Mouse (Mus musculus) urinary bladder, adult 18-20 months (tissue): Measurements from ENCODE around the gene Snrnp35.

Experiments used
- DNase-seq, 2 experiments: peaks; one replicate each; pipeline ENCODE4 v3.0.0; 2022; ENCODE audit warnings: low spot score in 2 of 2, mixed read lengths in 2 of 2

Snrnp35 gene

DNA sequence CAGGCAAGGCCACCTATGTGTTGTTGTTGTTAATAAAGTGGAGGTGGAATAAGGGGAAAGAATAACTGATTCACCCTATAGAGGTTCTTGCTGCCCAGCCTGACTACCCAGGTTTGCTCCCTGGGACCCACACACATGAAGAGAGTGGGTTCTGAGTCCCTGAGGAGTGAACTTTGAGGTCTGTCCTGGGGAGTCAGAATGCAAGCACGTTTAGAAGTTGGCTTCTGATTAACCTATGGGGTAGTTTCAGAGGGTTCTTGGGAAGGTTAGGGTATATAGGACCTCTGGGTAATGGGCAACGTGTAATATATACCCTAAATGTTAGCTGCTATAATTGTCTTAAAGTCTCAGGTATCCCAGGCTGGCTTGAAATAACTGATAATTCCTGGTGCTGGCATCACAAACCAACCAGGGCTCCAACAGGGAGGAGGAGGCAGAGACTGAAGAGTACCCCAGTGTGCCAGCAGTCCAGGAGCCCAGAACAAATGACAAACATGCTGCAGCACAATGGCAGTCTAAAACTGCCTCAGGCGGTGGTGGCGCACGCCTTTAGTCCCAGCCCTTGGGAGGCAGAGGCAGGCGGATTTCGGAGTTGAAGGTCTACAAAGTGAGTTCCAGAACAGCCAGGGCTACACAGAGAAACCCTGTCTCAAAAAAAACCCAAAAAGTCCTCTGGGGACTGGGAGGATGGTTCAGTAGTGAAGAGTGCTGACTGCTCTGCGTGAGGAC lies 20.5 kb upstream of the Snrnp35 start:
- no peak for DNase-seq

GRCm38 (mm10) chr5:124463462-124463861 lies 19.5 kb upstream of the Snrnp35 start:
- no peak for DNase-seq

DNA sequence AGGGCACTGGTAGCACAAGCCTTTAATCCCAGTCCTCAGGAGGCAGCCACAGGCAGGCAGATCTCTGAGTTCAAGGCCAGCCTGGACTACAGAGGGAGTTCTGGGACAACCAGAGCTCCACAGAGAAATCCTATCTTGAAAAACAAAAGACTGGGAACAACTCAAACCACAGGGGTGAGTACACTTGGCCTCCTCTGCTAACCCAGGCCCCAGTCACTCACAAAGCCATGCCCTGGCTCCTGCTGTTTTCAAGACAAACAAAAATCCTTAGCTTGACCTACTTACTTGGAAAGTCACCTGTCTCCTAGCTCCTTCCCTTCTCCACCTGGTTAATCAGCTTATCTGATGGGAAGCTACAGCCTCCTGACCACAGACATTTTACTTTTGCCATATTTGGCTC lies 18.0 kb upstream of the Snrnp35 start:
- no peak for DNase-seq

- DNase-seq, result no peak
These were observed 15.2 kb upstream of the Snrnp35 start for GRCm38 (mm10) chr5:124467766-124468165.

DNA sequence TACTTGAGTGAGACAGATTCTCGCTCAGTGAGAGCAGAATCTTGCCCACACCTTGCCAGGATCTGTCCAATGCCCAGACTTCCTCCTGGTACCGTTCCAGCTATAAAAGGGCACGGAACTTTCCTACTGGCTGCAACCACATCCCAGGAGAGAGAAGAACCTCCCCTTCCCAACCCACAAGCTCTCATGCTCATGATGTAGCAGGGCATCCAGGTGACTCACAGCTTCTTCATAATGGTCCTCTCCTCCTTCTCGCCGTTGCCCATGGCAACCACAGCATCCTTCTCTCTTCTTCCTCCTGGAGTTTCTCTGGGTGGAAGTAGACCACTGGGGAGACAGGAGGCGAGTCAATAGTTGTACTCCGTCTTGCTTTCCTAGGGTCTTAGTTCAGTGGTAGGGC lies 14.6 kb upstream of the Snrnp35 start:
- no peak for DNase-seq

DNA sequence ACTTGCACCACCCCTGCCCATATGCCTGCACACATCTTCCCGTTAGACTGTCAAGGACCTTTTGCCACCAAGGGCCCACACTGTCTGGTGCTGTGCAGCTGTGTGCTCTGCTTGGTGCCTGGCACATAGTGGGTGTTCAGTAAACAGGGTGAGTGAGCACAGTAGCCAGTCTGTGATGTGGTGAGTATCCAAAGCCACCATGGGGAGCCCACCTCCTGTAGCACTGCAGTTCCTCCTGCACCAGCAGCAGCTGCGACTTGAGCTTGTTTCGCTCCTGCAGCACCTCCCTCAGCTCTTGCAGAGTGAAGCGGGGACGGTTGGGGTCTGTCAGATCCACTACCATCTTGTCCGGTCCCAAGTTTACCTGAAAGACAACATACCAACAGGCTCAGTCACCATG lies 13.4 kb upstream of the Snrnp35 start:
- DNase-seq, result no peak

DNA sequence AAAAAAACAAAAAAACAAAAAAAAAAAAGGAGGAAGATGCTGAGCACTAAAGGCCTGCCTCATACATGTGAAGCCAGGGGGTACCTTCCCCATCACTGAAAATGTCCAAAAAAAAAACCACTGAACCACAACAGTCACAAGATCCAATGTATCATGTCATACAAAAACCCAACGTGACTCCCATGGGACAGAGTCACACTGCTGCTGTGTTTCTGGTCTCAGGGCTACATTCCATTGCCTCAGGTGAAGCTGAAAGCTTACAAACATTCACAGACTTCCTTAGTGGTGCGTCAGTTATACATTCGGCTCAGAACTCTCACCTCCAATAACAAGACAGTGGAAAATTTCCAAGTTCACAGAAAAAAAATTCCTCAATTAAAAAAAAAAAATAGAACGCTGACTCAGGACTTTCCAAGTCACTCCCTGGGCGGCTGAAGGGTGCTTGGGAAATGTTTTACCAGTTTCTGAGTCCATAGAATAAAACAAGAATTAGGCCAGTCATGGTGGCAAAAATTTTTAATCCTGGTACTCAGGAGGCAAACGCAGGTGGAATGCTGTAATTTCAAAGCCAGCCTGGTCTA lies 12.3 kb upstream of the Snrnp35 start:
- DNase-seq, result no peak

DNA sequence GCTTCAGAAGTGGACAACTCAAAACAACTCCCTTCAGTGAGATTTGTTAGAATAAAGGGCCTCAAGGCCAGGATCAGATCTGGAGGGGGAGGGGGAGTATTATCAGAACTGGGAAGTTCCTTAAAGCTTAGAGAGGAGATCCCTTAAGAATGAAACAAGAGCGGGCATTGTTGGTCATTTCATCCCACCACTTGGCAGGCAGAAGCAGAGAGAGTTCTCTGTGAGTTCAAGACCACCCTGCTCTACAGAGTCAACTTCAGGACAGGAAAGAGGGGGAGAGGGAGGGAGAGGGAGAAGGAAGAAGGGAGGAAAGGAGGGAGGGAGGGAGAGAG lies 4.1 kb upstream of the Snrnp35 start:
- no peak for DNase-seq

DNA sequence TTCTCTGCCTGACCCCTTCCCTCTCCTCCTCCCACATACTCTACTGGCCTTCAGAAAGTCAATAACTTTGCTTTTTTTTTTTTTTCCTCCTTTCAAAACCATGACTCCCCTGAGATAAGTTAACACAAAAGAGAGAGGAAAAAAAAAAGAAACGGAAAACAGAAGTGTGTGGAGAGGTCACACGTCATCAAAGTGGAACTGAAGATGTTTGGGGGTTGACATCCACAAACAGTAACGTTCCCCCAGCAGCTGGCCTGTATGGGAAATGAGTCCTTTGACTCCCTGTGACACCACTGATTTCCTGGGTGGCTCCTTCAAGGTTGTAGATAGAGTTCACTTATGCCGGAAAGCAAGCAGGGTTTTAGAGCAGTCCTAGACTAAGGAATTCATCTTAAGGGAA lies 2.8 kb upstream of the Snrnp35 start:
- no peak for DNase-seq

DNA sequence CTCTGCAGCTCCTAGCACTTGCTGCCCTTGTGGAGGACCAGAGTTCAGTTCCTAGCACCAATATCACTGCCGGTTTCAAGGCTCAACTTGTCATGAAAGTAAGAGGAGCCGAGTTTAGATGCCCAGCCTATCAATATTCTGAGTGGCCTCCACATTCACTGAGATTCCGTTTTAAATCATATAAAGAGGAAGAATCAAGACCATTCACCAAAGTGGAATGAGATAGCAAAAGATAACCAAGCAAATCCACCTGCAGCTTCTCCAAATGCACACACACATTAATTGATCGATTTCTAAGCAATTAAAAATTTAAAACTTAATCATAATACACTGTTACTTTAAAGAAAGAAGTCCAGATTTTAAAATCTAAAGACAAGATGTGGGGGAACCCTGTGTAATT lies 1.2 kb upstream of the Snrnp35 start:
- no peak for DNase-seq

- DNase-seq, result peak in 1 of 2 experiments; percentile 46
These were observed 433 bp upstream of the Snrnp35 start for GRCm38 (mm10) chr5:124482436-124482965.

- DNase-seq, result no peak
These were observed 892 bp downstream of the Snrnp35 start for GRCm38 (mm10) chr5:124483655-124484396.

GRCm38 (mm10) chr5:124485654-124486053 lies 2.7 kb downstream of the Snrnp35 start:
- no peak for DNase-seq

GRCm38 (mm10) chr5:124488885-124489284 lies 6.0 kb downstream of the Snrnp35 start:
- no peak for DNase-seq

DNA sequence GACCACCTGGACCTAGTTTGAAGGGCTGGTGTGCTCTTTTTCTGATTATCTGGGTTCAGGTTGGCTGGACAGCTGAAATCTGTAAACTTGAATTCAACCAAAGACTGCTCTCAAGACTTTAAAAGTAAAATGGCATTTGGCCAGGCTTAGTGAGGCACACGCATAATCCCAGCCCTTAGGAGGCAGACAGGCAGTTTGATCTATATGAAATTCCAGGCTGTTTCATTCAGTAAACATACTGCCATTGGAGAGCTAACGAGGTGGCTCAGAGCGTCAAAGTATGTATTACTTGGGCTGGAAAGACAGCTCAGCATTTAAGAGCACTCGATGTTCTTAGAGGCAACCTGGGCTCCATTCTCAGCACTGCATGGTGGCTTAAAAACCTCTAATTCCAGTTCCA lies 8.8 kb downstream of the Snrnp35 start:
- DNase-seq, result no peak

- no peak for DNase-seq
These were observed 9.7 kb downstream of the Snrnp35 start for GRCm38 (mm10) chr5:124492618-124493017.

GRCm38 (mm10) chr5:124493455-124493854 lies 10.5 kb downstream of the Snrnp35 start:
- no peak for DNase-seq

DNA sequence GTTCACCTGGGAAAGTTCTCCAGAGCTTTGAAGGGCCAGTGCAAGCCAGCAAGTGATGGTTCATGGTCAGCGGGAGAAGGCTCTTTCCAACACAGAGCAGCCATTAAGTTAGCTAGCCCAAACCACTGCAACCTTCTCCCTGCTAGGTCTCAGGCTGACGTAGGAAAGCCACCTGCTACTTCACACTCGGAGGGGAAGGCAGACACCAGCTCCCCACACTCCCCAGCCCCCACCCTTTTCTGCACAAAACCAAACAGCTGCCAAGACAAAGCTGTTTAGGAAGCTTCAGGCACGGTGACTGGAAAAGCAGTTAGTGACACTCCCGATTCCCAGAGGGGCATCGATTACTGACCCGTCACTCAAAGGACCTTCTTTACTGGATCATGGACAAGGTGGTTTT lies 12.6 kb downstream of the Snrnp35 start:
- no peak for DNase-seq

- no peak for DNase-seq
These were observed 13.9 kb downstream of the Snrnp35 start for GRCm38 (mm10) chr5:124496614-124497514.

- DNase-seq, result no peak
These were observed 15.4 kb downstream of the Snrnp35 start for GRCm38 (mm10) chr5:124498221-124498876.

- DNase-seq, result no peak
These were observed 16.1 kb downstream of the Snrnp35 start for GRCm38 (mm10) chr5:124499001-124499400.
